Mouse (Mus musculus): Measurements from ENCODE around the gene Rem2.
A peak's percentile ranks its signal among the peaks of the same experiment; 100 is the strongest.

The Rem2 gene

GRCm38 (mm10) chr14:54492345-54493131 is 16.6 kb downstream of the Rem2 start:
- no peak for DNase-seq (ENCODE audit: low spot score)

- DNase-seq (ENCODE audit: low spot score), result no peak
These were observed 17.3 kb downstream of the Rem2 start for GRCm38 (mm10) chr14:54493236-54493635.

DNA sequence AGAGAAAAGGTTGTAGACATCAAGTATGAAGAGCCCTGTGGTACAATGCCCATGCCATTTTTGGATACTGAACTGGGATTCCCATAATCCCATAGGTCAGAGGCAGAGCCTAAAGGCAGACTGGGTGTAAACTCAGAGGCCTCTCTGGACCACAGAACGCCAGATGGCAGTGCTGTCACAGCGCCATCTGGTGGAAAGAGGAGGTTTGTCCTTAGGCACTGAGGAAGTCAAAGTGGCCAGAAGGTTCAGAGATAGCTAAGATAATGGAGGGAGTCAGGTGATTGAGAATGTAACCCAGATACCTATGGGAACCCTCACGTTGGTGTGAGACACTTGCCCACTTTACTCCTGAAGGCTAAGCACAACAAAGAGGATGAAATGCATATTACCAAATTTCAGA is 18.3 kb downstream of the Rem2 start:
- DNase-seq (ENCODE audit: low spot score), result no peak

DNA sequence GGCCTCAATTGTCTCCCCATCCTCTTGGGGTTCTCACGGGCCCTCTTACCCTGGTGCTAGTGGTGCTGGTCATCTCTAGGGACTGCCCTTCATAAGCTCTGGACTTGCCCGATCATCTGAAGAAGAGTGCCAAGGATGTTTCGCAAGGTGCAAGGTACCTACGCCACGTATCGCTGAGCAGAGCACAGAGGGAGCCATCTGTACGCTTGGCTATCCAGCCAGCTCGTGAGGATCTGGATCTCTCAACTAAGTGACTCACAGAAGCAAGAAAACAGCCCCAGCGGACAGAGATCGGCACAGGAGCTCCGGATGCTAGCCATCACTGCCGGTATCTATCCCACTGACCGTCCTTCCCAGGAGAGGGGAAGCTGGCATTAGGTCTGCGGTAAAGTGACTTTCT is 20.8 kb downstream of the Rem2 start:
- DNase-seq (ENCODE audit: low spot score), result no peak

DNA sequence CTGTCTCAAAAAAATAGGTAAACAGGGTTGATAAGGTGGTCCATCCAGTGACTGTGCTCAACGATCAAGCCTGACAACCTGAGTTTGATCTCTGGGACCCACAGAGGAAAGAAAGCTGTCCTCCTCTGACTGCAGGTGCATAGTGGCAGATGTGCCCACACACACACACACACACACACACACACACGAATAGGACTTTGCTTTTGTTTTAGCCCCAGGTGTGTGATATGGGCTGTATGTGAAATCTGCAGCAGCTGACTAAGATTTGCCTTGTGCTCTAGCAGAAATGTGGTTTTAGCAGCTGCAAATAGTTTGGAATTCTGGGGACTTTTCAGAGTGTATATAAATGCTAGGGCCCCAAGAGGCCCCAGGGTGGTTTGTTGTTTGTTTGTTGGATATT is 23.4 kb downstream of the Rem2 start:
- no peak for DNase-seq (ENCODE audit: low spot score)

DNA sequence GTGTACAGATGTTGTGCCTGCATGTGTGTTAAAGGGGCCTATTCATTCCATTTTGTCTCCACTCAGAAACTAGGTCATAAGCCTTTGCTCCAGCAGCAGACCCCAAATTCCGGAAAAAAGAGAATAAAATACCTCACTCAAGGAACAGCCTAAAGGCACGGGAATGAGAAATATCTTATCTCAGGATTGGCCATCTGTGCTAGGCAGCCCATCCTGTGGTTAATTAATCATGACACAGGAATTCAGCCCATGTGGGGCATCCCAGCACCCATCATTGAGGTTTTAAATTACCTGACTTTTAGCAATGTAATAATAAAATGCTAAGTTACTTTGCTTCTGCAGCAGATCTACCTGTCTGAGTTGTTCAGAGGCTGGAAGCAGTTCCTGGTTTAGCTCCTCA is 25.5 kb downstream of the Rem2 start:
- DNase-seq (ENCODE audit: low spot score), result no peak

DNA sequence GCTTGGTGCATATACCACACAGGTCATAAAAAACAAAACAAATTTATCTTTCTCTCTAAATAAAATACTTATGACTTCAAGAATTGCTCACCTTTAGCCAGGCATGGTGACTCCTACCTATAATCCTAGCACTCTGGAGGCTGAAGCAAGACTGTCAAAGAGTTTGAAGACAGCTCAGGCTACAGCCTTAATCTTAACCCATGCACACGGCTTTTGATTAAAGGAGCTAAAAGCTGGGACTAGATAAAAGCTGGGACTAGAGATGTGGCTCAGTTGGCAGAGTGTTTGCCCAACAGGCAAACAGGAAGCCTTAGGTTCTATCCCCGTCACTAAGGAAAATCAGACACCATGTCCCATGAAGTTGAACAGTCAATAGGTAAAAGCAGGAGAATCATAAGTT is 27.2 kb downstream of the Rem2 start:
- no peak for DNase-seq (ENCODE audit: low spot score)

DNA sequence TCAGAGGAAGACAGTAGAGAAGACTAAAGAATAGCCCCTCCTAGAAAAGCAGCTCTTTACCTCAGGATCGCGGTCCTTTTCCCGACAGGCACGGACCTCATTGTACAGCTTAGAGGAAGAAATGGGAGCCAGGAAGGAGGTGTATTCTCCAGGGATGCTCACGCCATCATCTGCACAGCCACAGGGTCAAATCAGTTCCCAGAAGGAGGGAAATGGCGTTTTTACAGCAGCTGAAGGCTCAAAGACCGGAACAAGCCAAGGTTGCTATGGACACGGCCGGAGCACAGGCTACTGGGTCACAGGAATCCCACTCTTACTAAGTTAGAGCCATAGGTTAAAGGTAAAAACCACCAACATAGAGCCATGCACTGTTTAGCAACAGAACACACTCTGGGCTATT is 33.9 kb downstream of the Rem2 start:
- no peak for DNase-seq (ENCODE audit: low spot score)

DNA sequence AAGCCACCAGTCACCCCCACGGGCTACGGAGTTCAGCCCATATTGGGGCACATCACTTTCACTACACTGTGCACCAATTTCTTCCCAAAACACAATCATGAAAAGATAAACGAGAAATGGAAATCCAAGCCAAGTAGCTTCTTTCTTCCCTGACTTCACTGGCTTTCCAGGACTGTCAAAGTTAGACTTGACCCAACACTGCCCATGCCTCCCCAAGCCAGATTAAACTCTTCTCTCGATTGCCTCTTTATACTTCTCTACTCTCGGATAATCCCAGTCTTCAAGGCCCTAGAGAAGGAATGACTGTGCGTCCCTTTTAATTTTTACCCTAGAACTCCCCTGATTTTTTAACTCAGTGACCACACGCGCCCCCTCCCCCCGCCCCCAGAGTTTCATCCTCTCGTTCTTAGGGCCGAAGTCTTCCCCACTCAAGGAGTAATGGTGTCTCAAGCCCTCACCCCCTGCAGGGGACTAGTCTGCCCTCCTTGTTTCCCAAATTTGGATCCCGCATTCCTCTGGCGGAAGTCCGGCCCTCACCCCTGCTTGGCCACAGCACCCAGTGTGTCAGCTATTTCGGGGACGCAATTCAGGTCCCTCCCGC is 40.9 kb downstream of the Rem2 start:
- no peak for DNase-seq (ENCODE audit: low spot score)

DNA sequence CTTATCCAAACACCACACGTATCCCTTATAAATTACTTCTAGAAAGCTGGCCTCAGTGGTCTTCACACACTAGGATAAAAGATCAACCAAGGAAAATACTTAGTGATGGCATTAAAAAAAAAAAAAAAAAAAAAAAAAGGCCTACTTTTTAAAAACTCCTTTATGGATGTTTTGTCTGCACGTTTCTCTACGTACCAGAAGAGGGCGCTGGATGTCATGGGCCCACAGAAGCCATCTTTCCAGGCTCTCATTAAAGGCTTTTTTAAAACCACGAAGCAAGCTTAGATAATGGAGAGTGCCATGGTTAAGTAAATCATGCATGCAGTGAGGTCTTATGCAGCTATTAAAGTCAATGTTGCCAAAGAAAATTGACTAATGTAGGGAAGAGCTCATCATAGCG is 47.7 kb downstream of the Rem2 start:
- DNase-seq (ENCODE audit: low spot score), result no peak

DNA sequence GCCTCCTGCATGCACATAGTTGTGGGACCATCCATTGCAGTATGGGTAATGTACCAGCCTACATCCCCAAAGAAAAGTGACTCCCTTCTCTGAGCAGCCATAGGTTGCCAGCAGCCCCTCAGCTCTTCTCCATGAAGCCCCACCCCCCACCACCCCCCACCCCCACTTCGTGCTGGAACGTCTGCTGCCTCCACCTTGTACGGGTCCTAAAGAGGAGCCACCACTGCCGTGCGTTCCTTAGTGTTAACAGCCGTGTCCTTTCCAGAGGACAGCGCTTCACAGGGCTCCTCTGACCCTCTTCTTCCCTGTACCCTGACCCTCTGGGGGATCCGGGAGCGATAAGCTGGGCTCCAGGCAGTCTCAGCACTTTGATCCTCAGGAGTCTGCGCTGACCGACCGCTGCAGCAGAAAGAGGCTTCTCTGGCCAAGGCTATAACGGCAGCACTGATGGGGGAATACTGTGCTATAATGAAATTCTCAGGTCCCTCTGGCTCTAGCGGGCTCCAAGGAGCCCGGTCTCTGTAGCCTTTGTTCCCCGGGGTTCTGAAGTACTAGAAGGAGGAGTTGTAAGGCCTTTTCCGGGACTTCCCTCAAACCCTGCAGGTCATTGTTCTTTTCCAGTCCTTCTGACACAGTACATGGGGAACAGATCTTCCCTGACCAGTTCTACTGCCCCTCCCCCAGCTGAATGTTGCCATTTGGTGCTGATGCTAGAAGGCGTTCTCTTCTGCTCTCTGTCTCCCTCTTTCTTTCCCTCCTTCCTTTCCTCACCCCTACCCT is 51.5 kb downstream of the Rem2 start:
- no peak for DNase-seq (ENCODE audit: low spot score)

DNA sequence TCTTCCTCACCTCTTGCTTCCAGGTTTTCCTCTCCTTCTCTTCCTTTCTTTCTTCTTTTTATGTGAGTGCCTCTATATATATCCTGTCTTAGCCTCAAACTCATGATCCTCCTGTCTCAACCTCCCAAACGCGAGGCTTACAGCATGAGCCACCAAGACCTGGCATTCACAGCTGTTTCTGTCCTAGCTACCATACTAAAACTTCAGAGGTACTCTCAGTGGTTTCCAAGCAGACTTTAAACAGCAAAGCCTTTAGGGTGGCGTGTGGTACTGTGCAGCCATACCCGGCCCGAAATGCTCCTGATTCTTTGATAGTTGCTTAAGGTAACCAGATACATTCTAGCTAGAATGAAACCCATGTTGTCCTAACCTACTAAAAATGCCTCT is 52.1 kb downstream of the Rem2 start:
- DNase-seq (ENCODE audit: low spot score), result no peak

DNA sequence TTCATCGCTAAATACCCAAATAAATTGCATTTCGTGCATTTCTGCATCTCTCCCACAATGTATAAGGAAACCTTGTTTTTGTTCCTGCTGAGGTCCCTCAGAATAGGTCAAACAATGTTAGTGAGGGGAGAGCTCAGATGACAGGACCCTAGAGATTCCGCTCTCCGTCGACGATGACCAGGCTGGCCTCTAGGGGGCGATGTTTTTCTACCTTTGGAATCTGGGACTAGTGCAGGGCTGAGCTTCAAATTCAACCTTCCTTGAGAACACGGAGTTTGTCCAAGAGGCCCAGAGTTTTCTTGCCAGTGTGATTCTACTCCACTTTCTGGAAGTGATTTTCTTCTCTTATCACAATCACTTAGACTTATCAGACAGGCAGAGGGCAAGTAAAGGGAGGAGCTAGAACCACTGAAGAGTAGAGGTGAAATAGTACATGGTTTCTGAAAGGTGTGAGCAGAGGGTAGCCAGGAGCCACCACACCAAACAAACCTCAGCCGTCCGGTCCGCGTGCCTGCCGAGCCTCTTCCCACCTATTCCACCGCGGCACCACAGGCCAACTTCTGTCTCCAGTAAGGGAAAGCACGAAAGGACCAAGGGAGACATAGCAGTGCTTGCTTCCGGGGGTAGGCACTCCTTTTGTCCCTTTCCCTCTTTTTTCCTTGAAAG is 52.7 kb downstream of the Rem2 start:
- peak; percentile 35 for DNase-seq (ENCODE audit: low spot score)

All from urinary bladder, postnatal 10 days (tissue).